Comparison of ENCODE assay signal across 16 mouse cellular contexts in the genomic region with DNA sequence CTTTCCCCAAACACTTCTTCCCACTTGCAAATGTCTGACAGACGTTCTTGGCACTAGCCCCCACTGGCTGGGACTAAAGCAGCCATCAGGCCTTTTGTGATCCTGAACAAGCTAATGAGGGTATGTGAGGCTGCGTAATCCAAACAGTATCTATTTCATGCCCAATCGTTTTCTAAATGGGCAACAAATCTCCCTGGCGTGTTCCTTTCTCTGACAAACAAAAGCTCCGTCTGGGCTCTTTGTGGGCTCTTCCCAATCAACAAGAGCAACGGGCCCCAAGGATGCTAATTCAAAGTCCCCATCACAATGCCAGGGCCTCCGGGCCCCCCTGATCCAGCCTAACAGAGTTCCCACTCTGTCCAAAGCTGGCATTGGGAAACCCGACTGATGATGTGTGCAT.
DNase-seq lines count a peak whose midpoint lies in the region; ATAC-seq and TF ChIP-seq lines count a peak whose summit lies in the region.
"Had no signal": no experiment of that assay in that cellular context is flagged by ENCODE, and none has a peak within 500 bp of the region (broad histone marks: within the 10 kb centered on the region; RNA-seq: fewer than 3 reads in every experiment).

No protein-coding gene starts in this region.

- no peak for TF ChIP-seq CTCF in forebrain, postnatal 0 days (IDR thresholded peaks at IDR 0.05; ENCODE audit: low read depth)
- TF ChIP-seq CTCF in cerebellum, adult 2 months (IDR thresholded peaks at IDR 0.05; ENCODE audit: borderline replicate concordance, insufficient read depth, low read depth, low read length): no peak

- WGBS in midbrain, embryonic 10.5 days: 23% methylated on average over 8 of the region's 8 CpGs
- WGBS in midbrain, embryonic 15.5 days: 18% methylated on average over 8 of the region's 8 CpGs
- 18% methylated on average over 8 of the region's 8 CpGs for WGBS in forebrain, postnatal 0 days
- 9% methylated on average over 8 of the region's 8 CpGs for WGBS in midbrain, embryonic 13.5 days
- WGBS in cerebellum, adult 2 months: 54% methylated on average over 8 of the region's 8 CpGs

- H3K36me3 ChIP-seq in midbrain, embryonic 10.5 days: no peaks in the 10 kb centered on the region
- no peaks in the 10 kb centered on the region for H3K36me3 ChIP-seq in midbrain, embryonic 15.5 days (replicated peaks)
- H3K36me3 ChIP-seq in forebrain, postnatal 0 days (ENCODE audit: insufficient read depth): no peaks in the 10 kb centered on the region
- H3K36me3 ChIP-seq in midbrain, embryonic 13.5 days: no peaks in the 10 kb centered on the region
- H3K36me3 ChIP-seq: embryonic facial prominence, embryonic 12.5 days had no signal

- 0 out of 2 replicates have a peak overlapping the region, but pooled peaks have one; percentile 1 for H3K27ac ChIP-seq in midbrain, embryonic 10.5 days (replicated peaks)
- no peak overlapping the region for H3K27ac ChIP-seq in midbrain, embryonic 15.5 days
- no peak overlapping the region for H3K27ac ChIP-seq in forebrain, postnatal 0 days (ENCODE audit: low read depth, low read length)
- no peak overlapping the region for H3K27ac ChIP-seq in midbrain, embryonic 13.5 days
- H3K27ac ChIP-seq in cerebellum, adult 2 months (ENCODE audit: insufficient read depth, low read length): no peak overlapping the region
- H3K27ac ChIP-seq: embryonic facial prominence, embryonic 12.5 days had no signal

- H3K9me3 ChIP-seq in midbrain, embryonic 10.5 days (replicated peaks): no peaks in the 10 kb centered on the region
- no peaks in the 10 kb centered on the region for H3K9me3 ChIP-seq in midbrain, embryonic 15.5 days
- H3K9me3 ChIP-seq in forebrain, postnatal 0 days (ENCODE audit: low read length): no peaks in the 10 kb centered on the region
- no peaks in the 10 kb centered on the region for H3K9me3 ChIP-seq in midbrain, embryonic 13.5 days
- H3K9me3 ChIP-seq: embryonic facial prominence, embryonic 12.5 days had no signal

- ATAC-seq in midbrain, embryonic 15.5 days (replicated peaks): no peak
- ATAC-seq in forebrain, postnatal 0 days: peak; percentile 91
- ATAC-seq in midbrain, embryonic 13.5 days: peak; percentile 84
- ATAC-seq: lung, postnatal 0 days had no signal

- H3K9ac ChIP-seq in midbrain, embryonic 15.5 days: no peak overlapping the region
- no peak overlapping the region for H3K9ac ChIP-seq in forebrain, postnatal 0 days
- H3K9ac ChIP-seq in midbrain, embryonic 13.5 days (replicated peaks): no peak overlapping the region
- H3K9ac ChIP-seq: embryonic facial prominence, embryonic 12.5 days had no signal

- H3K27me3 ChIP-seq in midbrain, embryonic 10.5 days (ENCODE audit: low read depth, poor library complexity, severe bottlenecking): peaks cover 99% of the 10 kb centered on the region
- peaks cover 9% of the 10 kb centered on the region; the same call in 1 of the 2 replicates for H3K27me3 ChIP-seq in midbrain, embryonic 15.5 days (replicated peaks)
- no peaks in the 10 kb centered on the region for H3K27me3 ChIP-seq in forebrain, postnatal 0 days (ENCODE audit: insufficient read depth, low read length)
- peaks cover 93% of the 10 kb centered on the region for H3K27me3 ChIP-seq in midbrain, embryonic 13.5 days
- H3K27me3 ChIP-seq in cerebellum, adult 2 months (ENCODE audit: control insufficient read depth, insufficient read depth, low read length): no peaks in the 10 kb centered on the region
- H3K27me3 ChIP-seq: embryonic facial prominence, embryonic 12.5 days had no signal

- H3K4me2 ChIP-seq in midbrain, embryonic 15.5 days: no peak overlapping the region
- no peak overlapping the region for H3K4me2 ChIP-seq in forebrain, postnatal 0 days (ENCODE audit: low read depth)
- no peak overlapping the region for H3K4me2 ChIP-seq in midbrain, embryonic 13.5 days (replicated peaks)
- H3K4me2 ChIP-seq: embryonic facial prominence, embryonic 12.5 days had no signal

- no peak for TF ChIP-seq POLR2A in cerebellum, adult 2 months (IDR thresholded peaks at IDR 0.05; ENCODE audit: borderline replicate concordance, insufficient read depth, low read length)

- DNase-seq in midbrain, embryonic 10.5 days (ENCODE audit: low spot score): peak; percentile 28
- DNase-seq in forebrain, postnatal 0 days: peak; percentile 72
- no peak for DNase-seq in thymus, postnatal 4 days
- no peak for DNase-seq in cerebellum, adult 2 months
- no peak for DNase-seq in right cerebral cortex, postnatal 4 days
- no peak for DNase-seq in layer of hippocampus, adult 11-12 months (ENCODE audit: low spot score)
- DNase-seq: adrenal gland, postnatal 25 days; cerebellum, adult 11 months; heart, postnatal 36 days; kidney, adult 2 months; liver; thymus, postnatal 36 days had no signal

- no peak overlapping the region for H3K4me3 ChIP-seq in midbrain, embryonic 10.5 days
- no peak overlapping the region for H3K4me3 ChIP-seq in midbrain, embryonic 15.5 days
- no peak overlapping the region for H3K4me3 ChIP-seq in forebrain, postnatal 0 days (ENCODE audit: low read depth, low read length)
- H3K4me3 ChIP-seq in midbrain, embryonic 13.5 days (replicated peaks): no peak overlapping the region
- no peak overlapping the region for H3K4me3 ChIP-seq in cerebellum, adult 2 months (replicated peaks; ENCODE audit: insufficient read depth, low read depth, low read length)
- H3K4me3 ChIP-seq: embryonic facial prominence, embryonic 12.5 days had no signal

- peaks cover 32% of the 10 kb centered on the region for H3K4me1 ChIP-seq in midbrain, embryonic 10.5 days
- H3K4me1 ChIP-seq in midbrain, embryonic 15.5 days: peaks cover 10% of the 10 kb centered on the region; the same call in 1 of the 2 replicates
- peaks cover 8% of the 10 kb centered on the region; the same call in 1 of the 2 replicates for H3K4me1 ChIP-seq in forebrain, postnatal 0 days (ENCODE audit: insufficient read depth)
- H3K4me1 ChIP-seq in midbrain, embryonic 13.5 days (replicated peaks): peaks cover 32% of the 10 kb centered on the region
- H3K4me1 ChIP-seq in cerebellum, adult 2 months (ENCODE audit: control insufficient read depth, insufficient read depth, low read length): peaks cover 5% of the 10 kb centered on the region

Comparison
In these comparisons a context has a peak if more than half of its experiments do, and no peak if none do; other contexts are left out.
1. DNase-seq: peak in midbrain, embryonic 10.5 days (single experiment) and forebrain, postnatal 0 days (single experiment); none in thymus, postnatal 4 days (single experiment), cerebellum, adult 2 months (0 of 2), right cerebral cortex, postnatal 4 days (single experiment) and layer of hippocampus, adult 11-12 months (single experiment).